Mouse (Mus musculus): ENCODE data around the gene Snx5.

DNA sequence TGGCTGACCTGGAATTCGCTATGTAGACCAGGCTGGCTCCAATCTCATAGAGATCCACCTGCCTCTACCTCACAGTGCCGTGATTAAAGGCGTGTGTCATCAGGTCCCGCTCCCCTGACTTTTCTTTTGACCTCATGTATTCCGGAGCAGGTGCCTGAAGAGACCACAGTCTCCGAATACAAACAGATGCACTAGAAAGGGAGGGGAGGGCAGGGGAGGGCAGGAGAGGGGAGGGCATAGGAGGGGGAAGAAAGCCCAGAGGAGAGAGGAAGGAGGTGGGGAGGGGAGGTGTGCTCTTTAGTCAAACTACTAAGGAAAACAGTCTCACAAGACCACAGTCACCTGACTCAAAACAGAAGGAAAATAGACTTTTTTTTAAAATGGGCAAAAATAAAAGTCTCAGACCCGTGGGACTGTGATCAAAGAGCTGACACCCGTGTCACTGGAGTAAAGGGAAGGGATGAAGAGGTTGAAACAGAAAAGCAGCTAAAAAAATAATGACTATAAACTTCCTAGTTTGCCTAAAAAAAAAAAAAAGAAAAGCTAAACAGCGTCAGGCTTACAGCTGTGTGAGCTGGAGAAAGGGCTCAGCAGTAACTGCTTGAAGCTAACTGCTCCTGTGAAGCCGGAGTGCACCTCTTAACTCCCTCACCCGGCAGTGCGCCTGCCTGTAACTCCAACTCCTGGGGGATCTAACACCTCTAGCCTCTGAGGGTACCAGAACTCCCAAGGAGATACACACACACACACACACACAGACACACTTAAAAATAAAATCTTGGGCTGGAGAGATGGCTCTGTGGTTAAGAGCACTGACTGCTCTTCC, 42.0 kb downstream of the Snx5 start:
- no peak for TF ChIP-seq CTCF (IDR thresholded peaks at IDR 0.05; ENCODE audit: low read depth, low read length)
- TF ChIP-seq EP300 (IDR thresholded peaks at IDR 0.05; ENCODE audit: insufficient read depth, low read depth, low read length) = no peak
- no peak for TF ChIP-seq POLR2A (IDR thresholded peaks at IDR 0.05; ENCODE audit: insufficient read depth, low read length)
